Mouse (Mus musculus) brain, adult 2 months (tissue): ENCODE measurements around the gene Scrn2.

Experiments used
- DNase-seq: peaks from one replicate; pipeline ENCODE4 v3.0.0; 2011; ENCODE audit warnings: low read depth, low spot score

Gene Scrn2

DNA sequence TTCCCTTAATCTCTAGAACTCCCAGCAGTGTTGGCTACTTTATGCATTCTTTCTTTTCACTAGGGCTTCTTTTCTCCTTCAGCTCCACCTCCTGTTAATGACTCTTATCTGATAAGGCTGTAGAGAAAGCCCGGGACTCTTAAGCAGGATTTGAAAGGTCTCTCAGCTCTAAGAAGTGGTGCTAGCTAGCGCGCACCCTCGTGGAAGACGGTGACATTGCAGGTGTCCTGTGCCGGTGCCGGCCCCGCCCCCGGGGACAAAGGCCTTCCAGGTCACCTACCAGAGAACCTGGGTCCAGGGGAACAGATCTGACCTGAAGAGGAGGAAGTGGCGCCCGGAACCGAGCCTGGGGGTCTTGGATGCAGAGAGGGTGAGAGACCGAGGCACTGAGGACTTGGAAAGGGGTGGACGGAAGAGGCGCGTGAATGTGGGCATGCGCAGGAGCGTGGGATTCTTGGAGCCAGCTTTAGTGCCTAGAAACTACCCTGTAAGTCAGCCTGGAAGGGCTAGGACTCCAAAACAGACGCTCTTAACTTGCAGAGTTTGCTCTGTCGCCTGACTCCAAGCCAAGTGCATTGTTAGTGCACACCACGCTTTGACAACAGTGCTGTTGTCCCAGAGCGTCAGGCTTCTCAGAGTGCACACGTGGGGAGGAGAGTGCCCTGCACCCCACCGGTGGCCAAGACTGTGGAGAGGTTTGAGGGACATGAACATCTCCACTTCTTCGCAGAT lies at the start of gene Scrn2:
Gene Scrn2, plus strand, starts transcription at position 253 of the 732 bp plus-strand sequence.
- peak; percentile 87 for DNase-seq

DNA sequence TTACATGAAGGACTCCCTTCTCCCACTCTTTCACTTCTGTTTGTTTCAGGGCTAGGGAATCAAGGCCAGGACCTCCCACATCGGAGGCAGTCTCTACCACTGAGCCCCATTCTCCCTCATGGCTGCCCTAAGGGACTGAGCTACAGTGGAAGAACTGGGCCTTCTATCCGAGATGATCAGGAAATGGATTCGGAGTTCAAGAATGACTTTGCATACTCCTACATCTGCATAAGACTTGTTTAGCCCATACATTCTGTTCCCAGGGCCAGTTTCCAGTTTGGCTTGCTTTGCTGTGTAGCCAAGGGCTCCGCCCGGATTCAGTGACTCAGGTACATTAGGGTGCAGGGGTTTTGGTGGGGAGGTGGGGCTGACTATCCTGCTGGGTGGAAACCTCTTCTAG lies 49.7 kb upstream of the Scrn2 start:
- DNase-seq, result no peak

DNA sequence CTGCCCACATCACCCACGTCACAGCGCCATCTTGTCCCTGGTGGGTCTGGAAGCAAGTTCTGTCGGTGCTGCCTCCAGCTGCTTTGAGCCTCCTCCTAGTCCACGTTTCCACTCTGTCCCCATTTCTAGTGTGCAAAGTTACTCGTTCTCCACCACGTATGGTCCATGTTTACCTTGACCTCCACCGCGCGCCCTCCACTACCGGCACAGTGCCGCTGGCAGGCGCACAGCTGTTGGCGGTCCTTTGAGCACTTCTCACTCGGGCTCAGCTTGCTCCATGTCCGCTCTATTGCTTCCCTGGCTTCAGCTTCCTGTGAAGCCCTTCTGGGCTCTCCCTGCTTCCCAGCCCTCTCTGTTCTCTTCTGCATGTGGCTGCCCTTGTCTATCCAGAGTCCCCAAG lies 48.3 kb upstream of the Scrn2 start:
- DNase-seq, result no peak

DNA sequence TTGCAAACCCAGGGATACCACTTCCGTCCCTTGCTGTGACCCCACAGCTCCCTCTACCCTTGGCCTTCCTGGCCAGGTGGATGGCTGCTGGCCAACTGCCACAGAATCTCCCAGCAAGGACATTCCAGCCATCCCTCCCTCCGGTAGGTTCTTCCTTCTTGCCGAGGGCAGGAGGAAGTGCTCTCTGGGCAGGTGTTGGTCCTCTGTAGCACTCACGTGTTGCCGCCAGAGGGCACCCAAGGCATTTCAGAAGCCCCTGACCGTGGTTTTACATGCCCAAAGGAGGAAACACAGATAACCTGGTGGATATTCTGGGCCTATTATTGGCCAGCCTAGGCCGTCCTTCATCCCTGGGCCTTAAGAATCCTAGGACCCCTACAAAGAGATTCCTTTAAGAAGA lies 47.4 kb upstream of the Scrn2 start:
- peak; percentile 91 for DNase-seq

DNA sequence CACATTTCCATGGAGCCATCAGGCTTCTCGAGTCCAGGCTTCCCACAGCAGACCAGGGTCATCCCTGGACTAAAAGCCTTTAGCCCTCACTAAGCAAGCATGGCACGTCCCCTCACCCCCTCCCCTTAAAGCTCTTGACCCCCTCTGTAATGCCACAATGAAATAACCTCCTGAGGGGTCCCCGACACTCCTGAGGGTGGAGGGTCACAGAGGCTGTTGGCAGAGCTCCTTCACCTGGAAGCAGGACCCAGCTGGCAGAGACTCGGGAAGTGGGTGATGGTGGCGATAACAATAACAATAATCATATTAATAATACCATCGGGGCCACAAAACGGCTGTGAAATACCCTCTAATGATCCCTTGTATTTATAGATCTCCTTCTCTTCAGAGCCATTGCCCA lies 46.9 kb upstream of the Scrn2 start, which contains the start of gene Sp2:
Gene Sp2, minus strand, starts transcription at position 101 of the 400 bp plus-strand sequence.
- no peak for DNase-seq

DNA sequence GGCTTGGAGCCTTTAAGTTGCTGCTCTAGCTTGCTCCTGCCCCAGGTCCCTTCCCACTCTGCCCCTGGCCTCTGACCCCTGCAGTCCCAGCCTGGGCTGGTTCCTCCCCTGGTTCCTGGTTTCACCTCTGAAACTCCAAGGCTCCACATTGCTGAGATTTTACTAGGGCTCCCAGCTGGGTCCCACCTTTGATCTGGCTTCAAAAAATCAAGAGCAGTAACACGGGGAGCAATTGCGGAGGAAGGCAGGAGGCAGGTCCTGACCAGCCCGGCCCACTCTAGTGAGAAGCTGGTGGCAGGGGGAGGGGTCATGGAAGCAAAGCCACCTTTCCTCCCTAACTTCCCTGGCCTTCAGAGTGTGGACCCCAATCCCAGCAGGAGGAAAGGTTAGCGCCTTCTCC lies 44.8 kb upstream of the Scrn2 start:
- no peak for DNase-seq

DNA sequence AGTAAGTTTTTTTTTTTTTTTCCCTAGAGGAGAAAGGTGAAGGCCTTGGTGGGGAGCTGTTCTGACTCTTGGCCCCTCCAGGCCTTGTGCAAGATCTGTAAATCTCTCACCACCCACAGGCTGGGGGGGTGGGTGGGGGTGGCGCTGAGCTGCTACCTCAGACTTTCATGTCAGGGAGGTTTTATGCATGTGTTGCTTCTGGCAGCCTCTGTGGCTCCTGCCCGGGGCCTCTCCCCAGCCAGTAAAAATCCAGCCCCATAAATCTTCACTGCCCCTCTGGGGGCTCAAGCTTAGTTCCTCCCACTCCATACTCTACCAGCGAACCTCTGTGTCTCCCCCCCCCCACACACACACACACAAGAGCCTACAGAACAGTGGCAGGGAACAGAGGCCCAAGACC lies 43.3 kb upstream of the Scrn2 start:
- DNase-seq, result no peak

DNA sequence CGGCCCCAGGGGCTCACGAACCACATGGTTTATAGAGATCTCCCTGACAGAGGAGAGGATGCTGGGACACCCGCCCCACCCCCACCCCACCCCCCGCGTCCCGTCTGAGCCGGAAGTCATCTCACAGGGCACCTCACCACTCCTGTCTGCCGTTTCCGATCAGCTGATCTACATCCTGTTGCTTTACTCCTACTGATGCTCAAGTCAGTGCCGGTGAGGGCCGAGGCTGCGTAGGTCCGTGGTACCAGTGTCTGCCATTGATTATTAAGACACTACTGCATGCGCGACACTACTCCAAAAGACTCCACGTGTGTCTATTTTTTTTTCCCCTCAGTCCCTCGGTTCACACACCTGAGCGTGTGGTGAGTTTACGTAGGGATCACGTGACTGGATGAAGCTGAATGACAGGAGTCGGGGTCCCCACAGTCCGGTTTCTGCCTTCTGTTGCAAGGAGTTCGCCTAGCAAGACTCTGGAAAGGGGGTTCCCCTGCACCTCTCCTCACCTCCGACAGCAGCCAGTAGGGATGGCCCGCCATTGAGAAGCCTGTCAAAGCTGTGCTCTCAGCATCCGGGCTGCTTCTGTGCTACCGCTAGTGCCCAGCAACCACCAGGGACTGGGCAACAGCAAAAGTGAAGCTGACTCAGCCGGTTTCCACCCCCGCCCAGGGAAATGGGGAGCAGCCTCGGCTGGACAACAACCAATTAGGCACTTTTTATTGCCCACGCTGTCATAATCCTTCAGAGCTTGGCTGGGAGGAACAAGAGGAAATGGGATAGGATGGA lies 41.7 kb upstream of the Scrn2 start:
- DNase-seq, result peak; percentile 59

DNA sequence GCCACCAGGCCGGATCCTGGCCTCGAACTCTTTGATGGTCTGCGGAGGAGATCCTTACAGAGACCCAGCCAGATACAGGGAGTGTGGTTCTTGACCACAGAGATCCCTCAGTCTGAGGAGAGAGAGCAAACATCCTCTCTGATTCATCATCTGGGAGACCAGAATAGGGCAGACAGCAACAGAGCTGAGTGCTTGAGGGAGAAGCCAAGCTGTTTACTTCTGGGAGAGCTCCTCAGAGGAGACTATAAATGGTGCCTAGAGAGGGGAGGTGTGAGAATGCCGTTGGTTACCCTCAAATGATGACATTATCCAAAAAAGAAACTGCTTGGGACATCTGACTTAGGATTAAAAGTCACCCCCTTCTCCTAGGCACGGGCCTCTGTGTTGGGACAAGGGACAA lies 38.2 kb upstream of the Scrn2 start:
- peak; percentile 62 for DNase-seq

DNA sequence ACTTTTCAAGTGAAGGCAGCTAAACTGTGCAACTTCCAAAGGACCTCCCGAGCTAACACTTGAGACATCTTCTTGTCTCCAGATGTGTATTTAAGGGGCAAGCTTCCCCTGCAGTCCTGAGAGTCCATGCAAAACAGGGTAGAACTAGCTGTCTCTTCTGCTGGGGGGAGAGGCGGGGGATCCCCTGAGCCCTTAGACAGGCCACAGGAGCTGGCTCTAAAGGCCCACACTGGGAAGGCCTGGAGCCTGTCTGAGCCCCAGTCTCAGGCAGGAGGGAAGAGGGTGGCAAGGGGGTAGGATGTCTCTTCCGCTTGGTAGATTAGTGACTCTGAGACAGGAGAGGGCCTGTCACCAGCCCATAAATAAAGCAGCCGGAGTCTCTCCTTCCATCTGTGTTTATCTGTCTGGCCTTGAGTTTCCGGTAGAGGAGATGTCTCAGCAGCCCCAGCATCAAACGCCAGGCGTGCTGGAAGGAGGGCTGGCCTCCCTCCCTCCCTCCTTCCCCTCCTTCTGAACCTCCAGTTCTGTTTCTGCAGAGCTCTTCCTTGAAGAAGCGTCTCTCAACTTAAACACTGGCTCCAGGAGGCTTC lies 36.9 kb upstream of the Scrn2 start:
- peak; percentile 43 for DNase-seq

DNA sequence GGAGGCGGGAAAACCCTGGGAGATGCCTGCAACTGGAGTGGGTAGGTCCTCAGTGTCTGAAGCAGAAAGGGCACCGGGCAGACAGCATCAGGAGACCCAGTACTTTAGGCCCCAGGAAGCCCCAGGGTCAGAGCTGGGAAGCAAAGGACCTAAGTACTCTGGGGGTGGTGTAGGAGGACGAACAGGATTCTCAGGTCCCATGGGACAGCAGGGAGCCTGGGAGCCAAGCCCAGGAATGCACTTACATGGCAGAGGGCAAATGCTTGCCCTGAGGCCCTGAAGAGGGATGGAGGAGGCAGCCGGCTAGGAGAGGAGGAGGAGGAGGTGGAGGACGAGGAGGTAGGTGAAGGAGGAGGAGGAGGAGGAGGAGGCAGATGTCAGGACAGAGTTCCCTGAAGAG lies 34.7 kb upstream of the Scrn2 start:
- no peak for DNase-seq

DNA sequence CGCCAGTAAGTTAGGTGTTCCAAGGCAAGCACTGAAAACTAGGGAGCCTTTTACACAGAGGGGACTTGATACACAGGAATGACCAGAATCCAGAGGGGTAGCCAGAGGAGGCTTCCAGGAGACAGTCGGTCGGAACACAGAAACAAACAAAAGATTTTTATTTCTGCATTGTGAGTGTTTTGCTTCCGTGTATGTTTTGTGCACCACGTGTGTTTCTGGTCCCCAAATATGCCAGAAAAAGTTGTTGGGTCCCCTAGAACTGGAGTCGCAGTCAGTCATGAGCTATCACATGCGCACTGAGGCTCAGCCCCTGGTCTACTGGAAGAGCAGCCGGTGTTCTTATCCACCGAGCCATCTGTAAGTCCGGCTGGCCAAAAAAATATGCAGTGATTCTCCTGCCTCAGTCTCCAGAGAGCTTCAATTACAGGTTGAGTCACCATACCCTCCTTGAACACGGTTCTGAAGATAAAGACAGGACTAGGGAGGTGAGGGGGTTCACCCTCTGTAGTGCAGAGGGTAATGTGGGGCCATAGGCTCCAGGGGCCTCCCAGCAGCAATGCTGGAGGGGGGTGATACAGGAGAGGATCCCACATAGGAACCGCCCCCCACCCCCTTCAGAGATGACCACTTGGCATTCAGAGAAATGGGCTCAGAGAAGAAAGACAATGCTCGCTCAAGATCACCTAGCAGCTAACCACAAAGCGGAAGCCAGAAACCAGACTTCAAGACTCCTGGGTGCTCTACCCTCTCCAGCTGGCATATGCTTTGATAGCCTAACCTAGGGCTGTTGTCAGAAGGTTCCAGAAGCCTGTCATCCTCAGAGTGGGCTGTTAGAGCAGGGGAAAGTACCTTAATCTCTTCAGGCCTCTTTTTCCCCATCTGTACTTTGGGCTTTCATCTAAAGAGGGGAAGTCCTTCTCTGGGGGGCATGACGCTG lies 33.6 kb upstream of the Scrn2 start:
- DNase-seq, result no peak

DNA sequence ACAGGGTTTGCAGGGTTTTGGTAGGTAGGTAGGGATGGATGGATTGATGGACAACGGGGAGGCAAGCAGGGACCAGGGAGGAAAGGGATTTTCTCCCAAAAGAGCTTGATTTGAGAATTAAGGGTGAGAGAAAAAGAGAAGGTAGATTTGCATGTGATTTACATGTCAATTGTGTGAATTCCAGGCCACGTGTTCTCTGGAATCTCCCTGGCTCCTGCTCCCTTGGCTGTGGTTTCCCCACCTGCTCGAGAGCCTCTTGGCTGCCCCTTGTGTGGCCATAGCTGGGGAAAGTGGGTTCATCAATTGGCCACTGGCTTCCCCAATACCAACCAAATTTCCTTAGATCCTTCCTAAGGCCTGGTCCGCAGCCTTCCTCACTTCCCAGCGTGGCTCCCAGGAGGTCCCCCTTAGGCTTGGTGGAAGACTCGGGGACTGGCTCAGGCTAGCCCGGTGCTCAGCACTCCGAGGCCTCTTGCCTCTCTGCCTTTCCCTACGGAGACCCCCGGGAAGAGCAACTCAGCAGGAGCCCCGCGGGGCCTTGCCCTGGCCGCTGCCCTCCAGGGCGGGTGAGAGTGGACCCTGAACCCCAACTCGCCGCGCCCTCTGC lies 32.9 kb upstream of the Scrn2 start:
- DNase-seq, result no peak

DNA sequence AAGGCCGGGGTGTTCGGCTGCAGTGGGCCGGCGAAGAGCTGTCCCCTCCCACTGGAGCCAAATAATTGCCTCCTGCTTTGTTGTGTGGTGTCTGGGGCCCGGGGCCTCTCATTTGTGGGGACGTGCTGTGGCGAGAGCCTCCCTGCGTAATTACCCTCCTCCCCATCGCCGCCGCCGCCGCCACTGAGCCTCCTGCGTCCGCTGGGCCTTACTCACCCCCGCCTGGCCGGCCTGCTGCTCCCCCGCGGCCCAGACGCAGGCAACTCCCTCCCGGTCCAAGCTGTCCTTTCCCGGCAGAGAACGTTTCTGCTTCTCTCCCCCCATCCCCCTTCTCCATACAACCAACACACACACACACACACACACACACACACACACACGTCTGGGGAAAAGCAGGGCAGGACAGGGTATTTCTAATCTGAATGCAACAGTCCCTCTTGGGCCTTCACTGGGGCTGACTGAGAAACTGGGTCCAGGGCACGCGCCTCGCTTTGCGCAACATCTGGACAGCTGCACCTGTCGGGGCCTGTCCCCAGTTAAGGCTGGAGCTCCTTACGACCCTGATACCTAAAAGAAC lies 32.3 kb upstream of the Scrn2 start:
- DNase-seq, result peak; percentile 51

DNA sequence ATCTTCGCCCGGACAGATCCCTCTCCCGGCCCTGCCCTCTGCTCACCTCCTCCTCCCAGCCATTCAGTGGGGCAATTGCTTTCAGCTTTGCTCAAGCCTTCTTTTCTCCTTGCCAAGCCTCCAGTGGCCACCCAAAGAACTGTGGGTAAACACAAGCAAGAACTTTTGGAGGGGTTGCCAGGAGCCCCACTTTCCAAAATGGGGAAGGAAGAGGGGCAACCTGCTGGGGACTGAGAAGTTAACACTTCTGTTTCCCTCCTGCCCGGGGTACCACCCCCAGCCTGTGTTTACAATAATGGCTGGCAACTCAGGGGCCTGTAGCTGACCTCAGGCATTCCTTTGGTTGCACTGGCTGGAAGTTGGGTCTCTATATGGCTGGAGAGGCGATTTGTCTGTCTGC lies 26.6 kb upstream of the Scrn2 start:
- no peak for DNase-seq

DNA sequence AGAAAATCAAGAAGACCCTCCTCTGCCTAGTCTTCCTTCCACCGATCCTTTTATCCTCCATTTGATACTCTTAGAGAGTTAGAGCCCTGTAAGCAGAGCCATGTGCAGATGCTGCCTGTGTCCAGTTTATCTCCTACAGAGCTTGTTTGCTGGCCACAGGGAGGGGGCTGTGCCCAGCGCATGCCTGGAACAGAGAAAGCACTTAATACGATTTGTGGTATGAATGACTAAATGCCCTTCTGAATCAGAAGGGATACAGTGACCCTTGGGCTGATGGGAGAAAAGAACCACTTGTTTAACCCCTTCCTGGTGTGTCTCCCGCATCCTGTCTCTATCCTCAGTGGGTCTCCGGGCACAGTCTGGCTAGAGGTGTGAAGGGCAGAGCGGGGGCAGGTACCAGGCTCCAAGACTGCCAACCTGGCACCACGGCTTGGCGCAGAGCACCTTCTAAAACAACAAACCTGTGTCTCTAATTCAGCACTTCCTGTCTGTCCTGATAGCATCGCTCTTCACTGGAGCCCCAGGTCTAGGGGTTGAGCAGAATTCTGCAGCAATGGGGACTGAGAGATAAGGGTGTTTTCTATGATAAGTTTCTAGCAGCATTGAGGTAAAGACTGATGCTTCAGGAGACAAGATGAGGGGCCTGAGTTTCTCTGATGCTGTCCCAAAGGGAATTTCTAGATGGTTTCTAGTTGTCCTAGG lies 22.5 kb upstream of the Scrn2 start:
- no peak for DNase-seq

DNA sequence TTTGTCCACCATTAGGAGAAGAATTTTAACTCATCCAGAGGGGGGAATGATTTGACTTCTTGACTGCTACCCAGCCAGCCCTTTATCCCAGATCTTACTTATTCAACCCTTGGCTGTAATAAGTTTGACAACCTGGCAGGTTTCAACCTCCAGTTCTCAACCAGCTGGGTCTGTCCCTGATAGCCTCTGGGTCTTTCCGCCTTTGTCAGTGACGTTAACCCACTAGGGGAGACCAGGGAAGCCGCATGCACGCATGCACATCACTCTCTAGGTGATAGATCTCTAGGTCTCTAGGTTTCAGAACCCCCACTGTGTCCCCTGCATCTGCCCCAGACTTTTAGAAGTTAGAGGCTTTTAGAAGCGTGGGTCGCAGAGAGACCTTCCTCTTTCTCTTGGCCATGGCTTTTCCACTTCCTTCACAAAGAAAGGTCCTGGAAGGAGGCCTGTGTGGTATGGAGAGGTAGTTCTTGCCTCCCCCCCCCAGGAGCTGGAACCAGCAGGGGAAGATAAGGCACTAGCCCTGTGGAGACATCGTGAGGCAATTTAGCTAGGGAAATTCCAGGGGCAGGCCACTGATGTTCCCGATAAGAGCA lies 20.4 kb upstream of the Scrn2 start:
- no peak for DNase-seq

DNA sequence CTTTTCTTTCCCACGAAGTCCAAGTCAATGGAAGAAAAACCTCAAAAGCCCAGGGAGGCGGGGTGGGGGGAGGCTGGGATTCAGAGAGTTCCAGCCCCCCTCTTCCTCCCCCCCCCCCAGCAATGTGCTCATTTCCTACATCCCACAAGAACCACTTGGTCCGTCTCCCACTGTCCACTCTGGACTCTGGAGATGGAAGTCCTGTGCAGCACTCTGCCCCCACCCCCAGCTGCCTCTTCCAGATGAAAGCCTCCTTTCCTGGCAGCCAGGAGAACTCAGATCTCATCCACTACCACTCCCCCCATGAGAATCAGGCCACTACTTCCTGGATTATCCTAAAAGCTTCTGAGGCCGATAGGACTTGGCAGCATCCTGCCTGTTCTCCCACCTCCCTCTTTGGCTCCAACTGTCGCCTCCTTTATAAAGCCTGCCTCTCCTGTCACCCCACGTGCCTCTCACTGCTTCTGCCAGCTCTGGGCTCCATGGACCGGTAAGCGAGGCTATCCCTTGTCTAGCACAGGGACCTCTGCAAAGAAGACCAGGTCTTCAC lies 16.5 kb upstream of the Scrn2 start, which contains the start of gene Sp6:
Gene Sp6, plus strand, starts transcription at position 274 of the 550 bp plus-strand sequence.
- no peak for DNase-seq
